Mouse (Mus musculus) small intestine, adult 10 weeks (tissue): ENCODE data around the gene Lpar1. TPM values are rescaled to one million over a fixed set of nuclear protein-coding genes. Genes with fewer than 3 reads are reported as not detected.

Experiments
- polyA plus RNA-seq: library from polyadenylated mRNA; stranded (reverse); fragments of 350-450 nt; fragmentation: Illumina TruSeq; extraction: RNeasy Lipid Tissue Mini Kit (QIAGEN cat#74804); gene quantifications from one replicate; pipeline ENCODE4 v1.2.3, GENCODE M21; 2014; ENCODE audit warnings: low replicate concordance

The Lpar1 gene
- 77.7 TPM for polyA plus RNA-seq

DNA sequence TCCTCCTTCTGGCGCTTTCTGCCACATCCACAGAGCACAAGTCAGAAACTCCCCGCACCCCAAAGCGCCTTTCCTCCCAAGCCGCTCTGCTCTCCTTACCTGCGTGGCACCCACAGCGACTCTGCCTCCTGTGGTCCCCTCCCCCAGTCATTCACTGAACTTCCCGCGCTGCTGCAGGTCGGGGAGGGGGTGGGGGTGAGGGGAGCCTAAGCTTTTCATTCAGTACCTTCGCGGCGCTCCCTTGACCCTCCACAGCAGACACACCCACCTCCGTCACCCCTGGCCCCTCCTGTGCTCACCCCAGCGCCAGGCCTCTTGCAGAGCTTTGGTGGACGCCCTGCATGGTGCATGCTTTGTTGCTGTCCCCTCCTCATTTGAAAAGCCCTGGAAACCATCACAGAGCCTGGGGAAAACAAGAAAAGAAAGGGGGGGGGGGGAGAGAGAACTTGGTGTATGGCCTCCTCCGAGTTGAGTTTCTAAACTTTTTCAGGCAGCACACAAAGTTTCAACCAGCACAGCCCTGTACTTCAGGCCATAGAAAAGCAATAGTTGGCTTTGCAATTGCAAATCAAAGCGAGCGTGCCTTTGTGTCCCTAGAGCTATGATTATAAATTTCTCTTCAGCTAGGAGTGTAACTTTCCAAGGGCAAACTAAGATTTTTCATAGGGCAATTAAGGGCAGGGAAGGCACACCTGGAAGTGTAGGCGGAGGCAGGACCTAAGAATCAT lies at the start of gene Lpar1:
Gene Lpar1, minus strand, starts transcription at position 268 of the 728 bp plus-strand sequence.

Other genes starting within 250 kb of the Lpar1 start
- gene Olfr267, start 233.8 kb upstream of the Lpar1 start, polyA plus RNA-seq, result 0.11 TPM